Mouse (Mus musculus) thymus, postnatal 10 days (tissue): ENCODE measurements at regions not wholly inside any gene's neighbourhood (a gene's known extent, or its start where the extent isn't known, plus 50 kb on each side); places are given as distances from the start of the nearest gene placed in this dataset.

Experiments used
- DNase-seq, 2 experiments: peaks; one replicate each; pipeline ENCODE4 v3.0.0; 2021; ENCODE audit warnings: low spot score in 2 of 2

GRCm38 (mm10) chr6:135524886-135525285 lies 162.5 kb downstream of the Emp1 start:
- no peak for DNase-seq

- DNase-seq = no peak
These were observed 163.5 kb downstream of the Emp1 start for GRCm38 (mm10) chr6:135525841-135526327.

GRCm38 (mm10) chr6:135526460-135527160 lies 164.3 kb downstream of the Emp1 start:
- DNase-seq = no peak

GRCm38 (mm10) chr6:135527879-135528278 lies 165.5 kb downstream of the Emp1 start:
- no peak for DNase-seq

GRCm38 (mm10) chr6:135539791-135540646 lies 177.7 kb downstream of the Emp1 start:
- no peak for DNase-seq

GRCm38 (mm10) chr6:135541566-135541965 lies 179.2 kb downstream of the Emp1 start:
- DNase-seq = no peak

GRCm38 (mm10) chr6:135542356-135542755 lies 180.0 kb downstream of the Emp1 start:
- no peak for DNase-seq

- no peak for DNase-seq
These were observed 181.0 kb downstream of the Emp1 start for GRCm38 (mm10) chr6:135543390-135543789.

GRCm38 (mm10) chr6:135543863-135544262 lies 181.5 kb downstream of the Emp1 start:
- DNase-seq = no peak

GRCm38 (mm10) chr6:135550368-135550950 lies 188.1 kb downstream of the Emp1 start:
- DNase-seq = no peak

GRCm38 (mm10) chr6:135552396-135552795 lies 190.1 kb downstream of the Emp1 start:
- DNase-seq = no peak

- no peak for DNase-seq
These were observed 197.2 kb downstream of the Emp1 start for GRCm38 (mm10) chr6:135559501-135559907.

- DNase-seq = no peak
These were observed 199.9 kb downstream of the Emp1 start for GRCm38 (mm10) chr6:135562267-135562666.

GRCm38 (mm10) chr6:135563766-135564165 lies 201.4 kb downstream of the Emp1 start:
- no peak for DNase-seq

GRCm38 (mm10) chr6:135569086-135569485 lies 206.7 kb downstream of the Emp1 start:
- no peak for DNase-seq

- no peak for DNase-seq
These were observed 212.9 kb downstream of the Emp1 start for GRCm38 (mm10) chr6:135575294-135575693.

- no peak for DNase-seq
These were observed 216.4 kb downstream of the Emp1 start for GRCm38 (mm10) chr6:135578728-135579127.

GRCm38 (mm10) chr6:135582567-135582966 lies 220.2 kb downstream of the Emp1 start:
- no peak for DNase-seq

GRCm38 (mm10) chr6:135584782-135585181 lies 222.4 kb downstream of the Emp1 start:
- no peak for DNase-seq

- no peak for DNase-seq
These were observed 227.7 kb downstream of the Emp1 start for GRCm38 (mm10) chr6:135590084-135590483.

GRCm38 (mm10) chr6:135591085-135591484 lies 228.7 kb downstream of the Emp1 start:
- no peak for DNase-seq

GRCm38 (mm10) chr6:135596358-135596757 lies 234.0 kb downstream of the Emp1 start:
- no peak for DNase-seq
